Mouse (Mus musculus) skeletal muscle tissue, adult 2 months (tissue): Measurements from ENCODE around the gene Wipf2.
"Not testable (repeated sequence)": the region's sequence is repeated elsewhere in the genome, so short reads cannot be mapped to it uniquely, and the experiment has no call there.

ENCODE experiments used
- DNase-seq: peaks from one replicate; pipeline ENCODE4 v3.0.0-alpha.2; 2012; ENCODE audit warnings: low read depth, low spot score

Wipf2 gene

GRCm38 (mm10) chr11:98863028-98863750 lies at the start of gene Wipf2:
TSS of gene Wipf2 (plus strand) at chr11:98863638.
- peak; percentile 95 for DNase-seq

GRCm38 (mm10) chr11:98816706-98817239 lies 46.7 kb upstream of the Wipf2 start:
- DNase-seq, result no peak

GRCm38 (mm10) chr11:98820968-98821367 lies 42.5 kb upstream of the Wipf2 start:
- DNase-seq, result no peak

- not testable (repeated sequence) for DNase-seq
Measured at GRCm38 (mm10) chr11:98826071-98826470, 37.4 kb upstream of the Wipf2 start.

GRCm38 (mm10) chr11:98827877-98828276 lies 35.6 kb upstream of the Wipf2 start:
- no peak for DNase-seq

- peak; percentile 56 for DNase-seq
Measured at GRCm38 (mm10) chr11:98829091-98829775, 34.2 kb upstream of the Wipf2 start.

GRCm38 (mm10) chr11:98829875-98830274 lies 33.6 kb upstream of the Wipf2 start:
- DNase-seq, result no peak

- no peak for DNase-seq
Measured at GRCm38 (mm10) chr11:98835296-98835695, 28.1 kb upstream of the Wipf2 start.

GRCm38 (mm10) chr11:98835725-98836124 lies 27.7 kb upstream of the Wipf2 start:
- DNase-seq, result no peak

- no peak for DNase-seq
Measured at GRCm38 (mm10) chr11:98836128-98836527, 27.3 kb upstream of the Wipf2 start.

GRCm38 (mm10) chr11:98836651-98837141 lies 26.7 kb upstream of the Wipf2 start, which contains the start of gene Rapgefl1:
TSS of gene Rapgefl1 (plus strand) at chr11:98836785.
- DNase-seq, result peak; percentile 42

GRCm38 (mm10) chr11:98837231-98837704 lies 26.2 kb upstream of the Wipf2 start:
- DNase-seq, result no peak

- no peak for DNase-seq
Measured at GRCm38 (mm10) chr11:98837917-98838316, 25.5 kb upstream of the Wipf2 start.

- no peak for DNase-seq
Measured at GRCm38 (mm10) chr11:98838512-98838911, 24.9 kb upstream of the Wipf2 start.

- DNase-seq, result no peak
Measured at GRCm38 (mm10) chr11:98839402-98839801, 24.0 kb upstream of the Wipf2 start.

- DNase-seq, result no peak
Measured at GRCm38 (mm10) chr11:98839897-98840296, 23.5 kb upstream of the Wipf2 start.

- DNase-seq, result no peak
Measured at GRCm38 (mm10) chr11:98846016-98846415, 17.4 kb upstream of the Wipf2 start.

- DNase-seq, result no peak
Measured at GRCm38 (mm10) chr11:98846865-98847604, 16.4 kb upstream of the Wipf2 start.

GRCm38 (mm10) chr11:98849196-98849894 lies 14.1 kb upstream of the Wipf2 start:
- DNase-seq, result no peak

GRCm38 (mm10) chr11:98850100-98851093 lies 13.0 kb upstream of the Wipf2 start:
- no peak for DNase-seq
